In the genomic region with DNA sequence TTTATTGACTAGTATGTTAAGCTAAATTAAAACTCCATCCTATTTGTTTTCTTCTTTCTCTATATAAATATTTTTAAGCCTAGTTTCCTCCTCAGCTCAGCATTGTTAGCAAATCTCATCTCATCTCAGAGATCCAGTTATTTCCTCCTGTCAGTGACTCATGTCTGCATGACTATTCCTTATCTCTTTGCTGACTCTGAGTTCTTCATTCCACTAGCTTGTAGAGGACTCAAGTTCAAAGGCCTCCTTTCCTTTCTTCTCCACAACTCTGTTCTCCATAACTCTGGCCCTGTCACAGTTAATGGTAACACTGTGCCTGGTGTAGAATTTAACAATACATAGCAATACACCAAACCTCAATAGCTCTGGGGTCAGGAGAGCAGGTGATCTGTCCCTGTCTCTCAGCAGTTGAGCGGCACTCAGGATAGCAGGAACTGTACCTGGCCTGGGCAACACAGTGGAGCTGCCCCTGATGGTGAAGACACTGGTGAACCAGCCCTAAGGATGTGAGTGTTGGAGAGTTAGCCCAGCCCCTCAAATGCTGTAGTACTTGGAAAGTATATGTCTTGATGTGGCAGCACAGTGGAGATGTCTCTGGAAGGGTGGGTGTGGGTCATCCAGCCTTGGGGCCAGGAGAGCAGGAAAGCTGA, we compare ENCODE assay signal across 15 mouse cellular contexts.
"Had no signal": no experiment of that assay in that cellular context is flagged by ENCODE, and none has a peak within 500 bp of the region (broad histone marks: within the 10 kb centered on the region; RNA-seq: fewer than 3 reads in every experiment).

No protein-coding gene starts in this region.

- H3K27me3 ChIP-seq: liver, embryonic 13.5 days; midbrain, embryonic 13.5 days had no signal

- H3K9ac ChIP-seq: liver, embryonic 13.5 days; midbrain, embryonic 13.5 days had no signal

- H3K4me3 ChIP-seq: layer of hippocampus, adult 2 months; liver, embryonic 13.5 days; midbrain, embryonic 13.5 days had no signal

- ATAC-seq: midbrain, embryonic 13.5 days; midbrain, embryonic 16.5 days had no signal

- H3K4me2 ChIP-seq: liver, embryonic 13.5 days; midbrain, embryonic 13.5 days had no signal

- H3K27ac ChIP-seq: kidney, postnatal 0 days; layer of hippocampus, adult 2 months; liver, embryonic 13.5 days; macrophage; midbrain, embryonic 13.5 days; stomach, postnatal 0 days had no signal

- H3K4me1 ChIP-seq: liver, embryonic 13.5 days; midbrain, embryonic 13.5 days had no signal

- H3K9me3 ChIP-seq: liver, embryonic 13.5 days; midbrain, embryonic 13.5 days had no signal

- DNase-seq: kidney, adult 18-20 months; kidney, postnatal 25 days; layer of hippocampus, adult 9-11 months; liver, embryonic 13.5 days; lung, adult 2 months; lung, postnatal 14 days; thymus, adult 2 months; thymus, postnatal 14 days; thymus, postnatal 4 days had no signal

- H3K36me3 ChIP-seq: liver, embryonic 13.5 days; midbrain, embryonic 13.5 days had no signal
